Mouse (Mus musculus) lung, embryonic 16.5 days (tissue): Measurements from ENCODE around the gene Prss42. TPM values are rescaled to one million over a fixed set of nuclear protein-coding genes. Genes with fewer than 3 reads are reported as not detected.
"Not testable (repeated sequence)": the region's sequence is repeated elsewhere in the genome, so short reads cannot be mapped to it uniquely, and the experiment has no call there.

Source experiments
- ATAC-seq: fragments of 200-750 bp; cut with Nextera tagmentation; 2 replicates; pipeline ENCODE4 v1.8.0; 2017; ENCODE audit warnings: low read depth, mild to moderate bottlenecking, moderate library complexity
- H3K27ac ChIP-seq: fragments of 300-500 bp; sonication (generic); 2 replicates; pipeline ENCODE4 v1.5.1; 2014; ENCODE audit warnings: mild to moderate bottlenecking, control low read depth, low read length
- H3K27me3 ChIP-seq: fragments of 300-500 bp; sonication (generic); 2 replicates; pipeline ENCODE4 v1.6.1; 2014; ENCODE audit warnings: low read depth, low read length, mixed read lengths; ENCODE audit not compliant: control insufficient read depth, insufficient read depth
- H3K36me3 ChIP-seq: fragments of 300-500 bp; sonication (generic); 2 replicates; pipeline ENCODE4 v1.6.1; 2014; ENCODE audit warnings: low read length; ENCODE audit not compliant: control insufficient read depth, insufficient read depth
- H3K4me1 ChIP-seq: fragments of 300-500 bp; sonication (generic); replicated peaks from 2 replicates; pipeline ENCODE4 v1.6.1; 2014; ENCODE audit warnings: low read length, mixed read lengths; ENCODE audit not compliant: control insufficient read depth, insufficient read depth
- H3K4me2 ChIP-seq: fragments of 300-500 bp; sonication (generic); 2 replicates; pipeline ENCODE4 v1.6.1; 2014; ENCODE audit warnings: low read depth, low read length, control low read depth
- H3K4me3 ChIP-seq: fragments of 300-500 bp; sonication (generic); 2 replicates; pipeline ENCODE4 v1.5.1; 2014; ENCODE audit warnings: mild to moderate bottlenecking, low read length, control low read depth
- H3K9ac ChIP-seq: fragments of 300-500 bp; sonication (generic); 2 replicates; pipeline ENCODE4 v1.6.1; 2014; ENCODE audit warnings: low read length, control low read depth
- H3K9me3 ChIP-seq: fragments of 300-500 bp; sonication (generic); 2 replicates; pipeline ENCODE4 v1.6.1; 2016; ENCODE audit warnings: low read length; ENCODE audit not compliant: control insufficient read depth
- WGBS: fragments of 180-500 bp; shearing (Covaris S2); extraction: QIAGEN DNeasy Blood & Tissue Kit; methylation state at CpG from one replicate; pipeline ENCODE4 v1.1.7; 2014; 5-methylcytosine and 5-hydroxymethylcytosine counted together
- polyA plus RNA-seq: library from polyadenylated mRNA; unstranded; fragments of >200 nt; fragmentation: Nextera tagmentation; extraction: Ambion mirVana; gene quantifications from 2 replicates; pipeline ENCODE4 v1.2.1, GENCODE M21; 2015

Prss42 gene
- polyA plus RNA-seq, 1 experiment from 2014 or later = not detected

- Histone ChIP-seq H3K9me3 (no peaks in the 10 kb centered on the region), H3K27ac (no peak within 1 kb of the TSS), H3K4me3 (no peak within 1 kb of the TSS), H3K4me1 (no peaks in the 10 kb centered on the region), H3K36me3 (no peaks in the 10 kb centered on the region), H3K9ac (no peak within 1 kb of the TSS), H3K27me3 (no peaks in the 10 kb centered on the region), H3K4me2 (no peak within 1 kb of the TSS)
- ATAC-seq = no peak
- WGBS = 51% methylated on average over 18 of the region's 18 CpGs
Observed at GRCm38 (mm10) chr9:110813789-110814188, 15.8 kb downstream of the Prss42 start, which contains the start of gene Prss44. Gene Prss44 (plus strand): TSS chr9:110813994.

GRCm38 (mm10) chr9:110820546-110820945 lies 22.6 kb downstream of the Prss42 start:
- H3K36me3 ChIP-seq, H3K27ac ChIP-seq, H3K4me3 ChIP-seq, H3K9ac ChIP-seq, ATAC-seq, H3K4me1 ChIP-seq, H3K4me2 ChIP-seq, H3K9me3 ChIP-seq, H3K27me3 ChIP-seq: not testable (repeated sequence)

- 78% methylated on average over 7 of the region's 7 CpGs for WGBS
- no peaks in the 10 kb centered on the region for H3K36me3 ChIP-seq
- no peak overlapping the region for H3K4me3 ChIP-seq
- H3K9ac ChIP-seq = no peak overlapping the region
- no peak overlapping the region for H3K27ac ChIP-seq
- no peak overlapping the region for H3K4me2 ChIP-seq
- no peaks in the 10 kb centered on the region for H3K9me3 ChIP-seq
- ATAC-seq = no peak
- H3K4me1 ChIP-seq = no peaks in the 10 kb centered on the region
- no peaks in the 10 kb centered on the region for H3K27me3 ChIP-seq
Observed at GRCm38 (mm10) chr9:110821436-110821835, 23.5 kb downstream of the Prss42 start.

- no peak overlapping the region for H3K9ac ChIP-seq
- H3K4me1 ChIP-seq = no peaks in the 10 kb centered on the region
- ATAC-seq = no peak
- no peaks in the 10 kb centered on the region for H3K9me3 ChIP-seq
- WGBS = 73% methylated on average over 4 of the region's 4 CpGs
- H3K4me3 ChIP-seq = no peak overlapping the region
- H3K4me2 ChIP-seq = no peak overlapping the region
- H3K36me3 ChIP-seq = no peaks in the 10 kb centered on the region
- H3K27ac ChIP-seq = no peak overlapping the region
- no peaks in the 10 kb centered on the region for H3K27me3 ChIP-seq
Observed at GRCm38 (mm10) chr9:110825426-110825825, 27.5 kb downstream of the Prss42 start.

GRCm38 (mm10) chr9:110825832-110826231 lies 27.9 kb downstream of the Prss42 start:
- Histone ChIP-seq H3K4me3 (no peak overlapping the region), H3K4me2 (no peak overlapping the region), H3K9me3 (no peaks in the 10 kb centered on the region), H3K4me1 (no peaks in the 10 kb centered on the region), H3K36me3 (no peaks in the 10 kb centered on the region), H3K9ac (no peak overlapping the region), H3K27ac (no peak overlapping the region), H3K27me3 (no peaks in the 10 kb centered on the region)
- no peak for ATAC-seq
- 63% methylated on average over 7 of the region's 7 CpGs for WGBS

- 65% methylated on average over 3 of the region's 3 CpGs for WGBS
- no peak within 1 kb of the TSS for H3K4me3 ChIP-seq
- H3K9me3 ChIP-seq = no peaks in the 10 kb centered on the region
- H3K27ac ChIP-seq = no peak within 1 kb of the TSS
- no peaks in the 10 kb centered on the region for H3K27me3 ChIP-seq
- H3K4me1 ChIP-seq = no peaks in the 10 kb centered on the region
- no peaks in the 10 kb centered on the region for H3K36me3 ChIP-seq
- no peak within 1 kb of the TSS for H3K4me2 ChIP-seq
- H3K9ac ChIP-seq = no peak within 1 kb of the TSS
- ATAC-seq = no peak
Observed at GRCm38 (mm10) chr9:110826390-110826789, 28.4 kb downstream of the Prss42 start, which contains the start of gene Prss43. Gene Prss43 (plus strand): TSS chr9:110826690.

- no peaks in the 10 kb centered on the region for H3K9me3 ChIP-seq
- H3K4me2 ChIP-seq = no peak overlapping the region
- no peak overlapping the region for H3K9ac ChIP-seq
- H3K4me3 ChIP-seq = no peak overlapping the region
- H3K27ac ChIP-seq = no peak overlapping the region
- WGBS = 70% methylated on average over 5 of the region's 5 CpGs
- no peak for ATAC-seq
- no peaks in the 10 kb centered on the region for H3K27me3 ChIP-seq
- H3K36me3 ChIP-seq = no peaks in the 10 kb centered on the region
- no peaks in the 10 kb centered on the region for H3K4me1 ChIP-seq
Observed at GRCm38 (mm10) chr9:110833021-110833420, 35.1 kb downstream of the Prss42 start.

GRCm38 (mm10) chr9:110834411-110834810 lies 36.4 kb downstream of the Prss42 start, which contains the start of gene Prss45:
Gene Prss45 (plus strand): TSS chr9:110834588.
- Histone ChIP-seq H3K36me3 (no peaks in the 10 kb centered on the region), H3K4me1 (no peaks in the 10 kb centered on the region), H3K4me3 (no peak within 1 kb of the TSS), H3K27ac (no peak within 1 kb of the TSS), H3K4me2 (peak within 1 kb of the TSS; percentile 1; the same call in 1 of the 2 replicates), H3K27me3 (no peaks in the 10 kb centered on the region), H3K9me3 (no peaks in the 10 kb centered on the region), H3K9ac (no peak within 1 kb of the TSS)
- ATAC-seq = no peak
- WGBS = 73% methylated on average over 19 of the region's 19 CpGs

GRCm38 (mm10) chr9:110834961-110835360 lies 37.0 kb downstream of the Prss42 start:
- Histone ChIP-seq H3K4me1 (no peaks in the 10 kb centered on the region), H3K27ac (no peak overlapping the region), H3K4me3 (no peak overlapping the region), H3K27me3 (no peaks in the 10 kb centered on the region), H3K9ac (no peak overlapping the region), H3K36me3 (no peaks in the 10 kb centered on the region), H3K4me2 (peak overlapping the region; percentile 1; the same call in 1 of the 2 replicates), H3K9me3 (no peaks in the 10 kb centered on the region)
- 25% methylated on average over 10 of the region's 10 CpGs for WGBS
- no peak for ATAC-seq

GRCm38 (mm10) chr9:110836112-110836511 lies 38.1 kb downstream of the Prss42 start:
- no peaks in the 10 kb centered on the region; the same call in 1 of the 2 replicates for H3K4me1 ChIP-seq
- H3K9me3 ChIP-seq = no peaks in the 10 kb centered on the region
- H3K36me3 ChIP-seq = no peaks in the 10 kb centered on the region
- H3K27me3 ChIP-seq = no peaks in the 10 kb centered on the region
- 42% methylated on average over 2 of the region's 2 CpGs for WGBS
- no peak overlapping the region for H3K4me2 ChIP-seq
- ATAC-seq = no peak
- H3K4me3 ChIP-seq = no peak overlapping the region
- no peak overlapping the region for H3K27ac ChIP-seq
- H3K9ac ChIP-seq = no peak overlapping the region
